Mouse (Mus musculus): ENCODE results near the gene Nefh. TPM values are rescaled to one million over a fixed set of nuclear protein-coding genes. Genes with fewer than 3 reads are reported as not detected.

Gene Nefh
- polyA plus RNA-seq, 1 experiment from 2014 or later: 0.20 TPM

DNA sequence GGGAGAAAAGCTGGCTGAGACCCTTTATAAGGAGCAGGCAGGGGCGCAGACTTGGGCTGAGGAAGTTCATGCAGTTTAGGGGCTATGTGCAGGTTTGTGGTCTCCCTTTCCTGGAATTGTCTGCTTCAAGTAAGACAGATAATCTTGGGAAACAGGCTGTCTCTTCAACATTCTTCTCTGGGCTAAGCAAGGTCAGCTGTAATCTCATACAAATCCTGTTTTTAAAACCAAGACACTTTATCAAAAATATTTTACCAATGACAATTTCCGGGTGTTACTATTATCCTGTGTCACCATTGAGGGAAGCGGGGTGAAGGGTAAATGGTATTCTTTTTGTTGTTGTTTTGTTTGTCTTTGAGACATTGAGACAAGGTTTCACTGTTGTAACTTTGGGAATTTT lies 36.9 kb upstream of the Nefh start:
- no peak overlapping the region for H3K9ac ChIP-seq (ENCODE audit: low read length)
- WGBS: 55% methylated on average over 3 of the region's 3 CpGs
- no peak overlapping the region for H3K4me2 ChIP-seq (ENCODE audit: low read length)
- H3K36me3 ChIP-seq (ENCODE audit: control insufficient read depth, insufficient read depth, low read length): peaks cover 2% of the 10 kb centered on the region; the same call in 1 of the 2 replicates
- no peaks in the 10 kb centered on the region for H3K27me3 ChIP-seq (ENCODE audit: control insufficient read depth, insufficient read depth, low read length)
- no peaks in the 10 kb centered on the region for H3K9me3 ChIP-seq (ENCODE audit: control insufficient read depth, low read length)
- H3K4me1 ChIP-seq (ENCODE audit: control insufficient read depth in 2 of 2, insufficient read depth in 2 of 2, low read length in 2 of 2): peaks cover 14 to 22% of the 10 kb centered on the region in 2 experiments
- ATAC-seq (ENCODE audit: insufficient number of reproducible peaks, insufficient read depth, low FRiP score, low read depth): no peak
- no peak overlapping the region for H3K4me3 ChIP-seq (ENCODE audit: control insufficient read depth in 1 of 2, insufficient read depth in 1 of 2, low read depth in 1 of 2, low read length in 2 of 2)
- H3K27ac ChIP-seq (replicated peaks in 1 of 2; ENCODE audit: control insufficient read depth in 1 of 2, insufficient read depth in 1 of 2, low read depth in 2 of 2, low read length in 2 of 2): no peak overlapping the region

DNA sequence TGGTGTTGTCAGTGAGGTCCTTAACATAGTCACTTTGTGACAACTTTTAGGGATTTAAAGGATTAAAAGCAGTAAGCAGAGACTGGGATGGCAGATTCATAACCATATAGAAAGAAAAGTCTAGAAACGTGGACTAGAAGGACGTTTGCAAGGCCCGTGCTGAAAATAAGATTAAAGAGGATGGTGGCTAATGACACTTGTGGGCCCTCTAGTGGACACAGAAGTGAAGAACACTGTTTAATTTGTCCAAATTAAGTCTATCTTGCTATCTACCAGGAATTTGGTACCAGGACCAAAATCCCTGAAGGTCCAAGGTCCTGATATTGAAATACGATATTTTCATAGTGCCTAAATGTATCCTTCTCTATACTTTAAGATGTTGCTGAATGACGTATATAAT lies 36.4 kb upstream of the Nefh start:
- H3K4me1 ChIP-seq (ENCODE audit: control insufficient read depth in 2 of 2, insufficient read depth in 2 of 2, low read length in 2 of 2): peaks cover 13 to 20% of the 10 kb centered on the region in 2 experiments
- WGBS: 3% methylated on average over 5 of the region's 5 CpGs
- no peak overlapping the region for H3K27ac ChIP-seq (replicated peaks in 1 of 2; ENCODE audit: control insufficient read depth in 1 of 2, insufficient read depth in 1 of 2, low read depth in 2 of 2, low read length in 2 of 2)
- ATAC-seq (ENCODE audit: insufficient number of reproducible peaks, insufficient read depth, low FRiP score, low read depth): no peak
- H3K9ac ChIP-seq (ENCODE audit: low read length): peak overlapping the region; percentile 22; the same call in 1 of the 2 replicates
- no peaks in the 10 kb centered on the region for H3K27me3 ChIP-seq (ENCODE audit: control insufficient read depth, insufficient read depth, low read length)
- no peaks in the 10 kb centered on the region for H3K9me3 ChIP-seq (ENCODE audit: control insufficient read depth, low read length)
- no peaks in the 10 kb centered on the region for H3K36me3 ChIP-seq (ENCODE audit: control insufficient read depth, insufficient read depth, low read length)
- H3K4me3 ChIP-seq (ENCODE audit: control insufficient read depth in 1 of 2, insufficient read depth in 1 of 2, low read depth in 1 of 2, low read length in 2 of 2): no peak overlapping the region
- H3K4me2 ChIP-seq (ENCODE audit: low read length): peak overlapping the region; percentile 45

DNA sequence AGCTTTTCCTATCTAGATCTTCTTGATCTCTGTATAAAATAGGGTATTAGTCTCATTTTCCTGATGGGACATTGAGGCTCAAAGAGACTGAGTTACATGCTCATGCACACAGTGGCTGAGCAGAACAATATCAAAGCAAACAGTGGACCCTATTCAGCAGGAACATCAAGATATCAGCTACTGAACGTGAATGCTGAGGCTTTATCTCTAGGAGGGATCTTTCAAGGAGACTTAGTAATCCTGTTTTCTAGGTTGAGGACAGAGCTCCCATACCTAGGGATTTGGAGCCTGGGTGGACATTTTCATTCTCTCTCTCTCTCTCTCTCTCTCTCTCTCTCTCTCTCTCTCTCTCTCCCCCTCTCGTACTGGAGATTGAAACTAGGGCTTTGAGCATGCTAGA lies 35.7 kb upstream of the Nefh start:
- 60% methylated on average over 2 of the region's 2 CpGs for WGBS
- no peak overlapping the region for H3K27ac ChIP-seq (replicated peaks in 1 of 2; ENCODE audit: control insufficient read depth in 1 of 2, insufficient read depth in 1 of 2, low read depth in 2 of 2, low read length in 2 of 2)

DNA sequence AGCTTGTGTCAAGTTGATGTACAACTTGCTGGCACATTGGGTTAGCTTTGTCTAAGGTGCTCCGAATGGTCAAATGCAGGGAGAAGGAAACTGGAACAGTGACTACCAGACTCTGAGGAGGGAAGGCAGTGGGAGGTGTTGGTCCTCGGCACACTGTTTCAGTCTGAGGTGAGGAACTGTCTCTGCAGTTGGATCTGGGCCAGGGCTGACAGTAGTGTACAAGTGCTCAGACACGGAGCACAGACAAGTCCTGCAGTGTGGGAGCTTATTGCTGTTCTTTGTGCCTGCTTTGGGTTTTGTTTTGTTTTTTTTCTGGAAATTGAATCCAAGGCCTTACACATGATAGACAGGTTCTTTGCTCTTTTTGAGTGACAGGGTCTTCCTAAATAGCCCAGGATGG lies 35.1 kb upstream of the Nefh start:
- Histone ChIP-seq H3K9me3 (ENCODE audit: control insufficient read depth, low read length) (no peaks in the 10 kb centered on the region), H3K4me2 (ENCODE audit: low read length) (no peak overlapping the region), H3K4me3 (ENCODE audit: control insufficient read depth in 1 of 2, insufficient read depth in 1 of 2, low read depth in 1 of 2, low read length in 2 of 2) (no peak overlapping the region), H3K27ac (replicated peaks in 1 of 2; ENCODE audit: control insufficient read depth in 1 of 2, insufficient read depth in 1 of 2, low read depth in 2 of 2, low read length in 2 of 2) (no peak overlapping the region), H3K9ac (ENCODE audit: low read length) (no peak overlapping the region), H3K36me3 (ENCODE audit: control insufficient read depth, insufficient read depth, low read length) (no peaks in the 10 kb centered on the region), H3K4me1 (ENCODE audit: control insufficient read depth in 2 of 2, insufficient read depth in 2 of 2, low read length in 2 of 2) (peaks cover 8 to 12% of the 10 kb centered on the region in 2 experiments), H3K27me3 (ENCODE audit: control insufficient read depth, insufficient read depth, low read length) (no peaks in the 10 kb centered on the region)
- 42% methylated on average over 3 of the region's 3 CpGs for WGBS
- ATAC-seq (ENCODE audit: insufficient number of reproducible peaks, insufficient read depth, low FRiP score, low read depth): no peak

More for the DNA sequence above, 35.7 kb upstream of the Nefh start:
- H3K4me2 ChIP-seq (ENCODE audit: low read length): no peak overlapping the region
- H3K4me3 ChIP-seq (ENCODE audit: control insufficient read depth in 1 of 2, insufficient read depth in 1 of 2, low read depth in 1 of 2, low read length in 2 of 2): no peak overlapping the region
- no peaks in the 10 kb centered on the region for H3K9me3 ChIP-seq (ENCODE audit: control insufficient read depth, low read length)
- H3K4me1 ChIP-seq (ENCODE audit: control insufficient read depth in 2 of 2, insufficient read depth in 2 of 2, low read length in 2 of 2): peaks cover 8 to 15% of the 10 kb centered on the region in 2 experiments
- no peak overlapping the region for H3K9ac ChIP-seq (ENCODE audit: low read length)
- no peaks in the 10 kb centered on the region for H3K27me3 ChIP-seq (ENCODE audit: control insufficient read depth, insufficient read depth, low read length)
- H3K36me3 ChIP-seq (ENCODE audit: control insufficient read depth, insufficient read depth, low read length): no peaks in the 10 kb centered on the region
- ATAC-seq (ENCODE audit: insufficient number of reproducible peaks, insufficient read depth, low FRiP score, low read depth): no peak

DNA sequence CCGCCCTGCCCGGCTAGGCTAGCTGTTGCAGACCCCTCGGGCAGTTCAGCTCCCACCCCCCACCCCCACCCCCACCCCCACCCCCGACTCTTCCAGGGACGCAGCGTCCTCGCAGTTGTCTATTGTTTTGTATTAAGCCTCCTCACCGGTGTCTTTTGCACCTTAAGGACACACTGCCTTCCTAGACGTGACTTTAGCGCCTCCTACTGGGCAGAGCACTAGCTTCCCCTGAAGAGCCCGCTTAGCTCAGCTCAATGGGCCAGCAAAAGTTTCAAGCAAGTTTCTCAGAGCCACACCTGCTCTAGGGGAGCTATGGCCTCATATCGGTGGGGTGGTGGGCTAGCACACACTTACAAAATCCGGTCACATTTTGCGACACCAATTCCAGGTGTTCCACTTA lies 27.8 kb upstream of the Nefh start:
- peak overlapping the region; percentile 19; the same call in 1 of the 2 replicates for H3K4me2 ChIP-seq (ENCODE audit: low read length)
- no peak overlapping the region for H3K4me3 ChIP-seq (ENCODE audit: control insufficient read depth in 1 of 2, insufficient read depth in 1 of 2, low read depth in 1 of 2, low read length in 2 of 2)
- no peaks in the 10 kb centered on the region for H3K36me3 ChIP-seq (ENCODE audit: control insufficient read depth, insufficient read depth, low read length)
- ATAC-seq (ENCODE audit: insufficient number of reproducible peaks, insufficient read depth, low FRiP score, low read depth): no peak
- no peaks in the 10 kb centered on the region for H3K9me3 ChIP-seq (ENCODE audit: control insufficient read depth, low read length)
- H3K27me3 ChIP-seq (ENCODE audit: control insufficient read depth, insufficient read depth, low read length): no peaks in the 10 kb centered on the region
- H3K27ac ChIP-seq (replicated peaks in 1 of 2; ENCODE audit: control insufficient read depth in 1 of 2, insufficient read depth in 1 of 2, low read depth in 2 of 2, low read length in 2 of 2): no peak overlapping the region
- no peak overlapping the region for H3K9ac ChIP-seq (ENCODE audit: low read length)
- WGBS: 4% methylated on average over 14 of the region's 14 CpGs
- H3K4me1 ChIP-seq (ENCODE audit: control insufficient read depth in 2 of 2, insufficient read depth in 2 of 2, low read length in 2 of 2): peaks cover 0 to 5% of the 10 kb centered on the region in 2 experiments; a peak in 2 of 4 replicates

DNA sequence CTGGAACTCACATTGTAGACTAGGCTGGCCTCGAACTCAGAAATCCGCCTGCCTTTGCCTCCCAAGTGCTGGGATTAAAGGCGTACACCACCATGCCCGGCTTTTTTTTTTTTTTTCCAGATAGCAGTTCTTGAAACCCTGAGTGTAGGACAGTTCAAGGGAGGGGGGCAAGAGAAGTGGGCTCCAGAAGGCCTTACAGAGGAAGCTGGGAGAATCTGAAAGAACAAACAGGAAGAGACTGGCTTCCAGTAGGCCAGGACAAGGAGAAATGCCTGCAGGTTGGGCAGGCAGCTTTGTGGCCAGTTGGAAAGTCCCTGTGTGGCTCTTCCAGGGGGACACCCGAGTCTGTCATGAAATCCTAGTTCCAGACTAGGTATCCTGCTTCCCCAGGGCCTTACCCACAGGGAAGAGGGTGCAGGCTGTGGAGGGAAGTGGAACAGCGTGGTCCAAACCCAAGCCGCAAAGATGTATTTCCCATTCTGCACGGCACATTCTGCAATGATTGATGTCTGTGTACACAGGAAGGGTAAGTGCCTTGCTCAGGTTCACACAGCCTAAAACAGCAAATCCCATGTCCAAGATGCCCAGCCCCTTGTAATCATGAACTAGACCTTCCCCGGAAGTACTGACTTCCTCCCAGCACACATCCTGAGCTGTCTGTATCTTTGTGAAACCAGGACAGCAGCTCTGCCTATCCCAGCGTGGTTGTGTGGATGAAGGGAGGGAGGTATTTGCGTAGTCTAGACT lies 26.7 kb upstream of the Nefh start:
- 59% methylated on average over 11 of the region's 11 CpGs for WGBS
- Histone ChIP-seq H3K36me3 (ENCODE audit: control insufficient read depth, insufficient read depth, low read length) (no peaks in the 10 kb centered on the region), H3K4me1 (ENCODE audit: control insufficient read depth in 2 of 2, insufficient read depth in 2 of 2, low read length in 2 of 2) (peaks cover 0 to 5% of the 10 kb centered on the region in 2 experiments; a peak in 2 of 4 replicates), H3K9me3 (ENCODE audit: control insufficient read depth, low read length) (no peaks in the 10 kb centered on the region), H3K4me2 (ENCODE audit: low read length) (no peak overlapping the region), H3K9ac (ENCODE audit: low read length) (no peak overlapping the region), H3K27ac (replicated peaks in 1 of 2; ENCODE audit: control insufficient read depth in 1 of 2, insufficient read depth in 1 of 2, low read depth in 2 of 2, low read length in 2 of 2) (peak overlapping the region; percentile 65 to 69), H3K27me3 (ENCODE audit: control insufficient read depth, insufficient read depth, low read length) (no peaks in the 10 kb centered on the region), H3K4me3 (ENCODE audit: control insufficient read depth in 1 of 2, insufficient read depth in 1 of 2, low read depth in 1 of 2, low read length in 2 of 2) (no peak overlapping the region)
- no peak for ATAC-seq (ENCODE audit: insufficient number of reproducible peaks, insufficient read depth, low FRiP score, low read depth)

DNA sequence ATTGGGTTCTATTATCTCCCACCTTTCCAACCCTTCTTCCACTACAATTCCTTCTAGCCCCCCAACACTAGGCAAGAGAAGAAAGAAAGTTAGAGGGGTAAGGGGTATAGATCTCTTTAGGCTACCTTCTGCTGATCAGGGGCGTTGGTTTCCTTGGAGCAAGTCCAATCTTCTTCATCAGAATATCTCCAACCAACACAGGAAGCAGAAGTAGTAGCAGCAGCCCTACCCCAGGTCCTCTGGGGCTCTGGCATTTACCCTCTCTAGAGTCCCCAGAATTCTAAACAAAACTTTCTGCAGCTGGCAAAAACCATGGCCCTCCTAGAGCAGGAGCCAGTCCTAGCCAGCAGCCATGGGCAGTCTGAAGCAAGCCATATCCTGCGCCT lies 26.0 kb upstream of the Nefh start:
- Histone ChIP-seq H3K27ac (replicated peaks in 1 of 2; ENCODE audit: control insufficient read depth in 1 of 2, insufficient read depth in 1 of 2, low read depth in 2 of 2, low read length in 2 of 2) (0 out of 4 replicates have a peak overlapping the region, but pooled peaks have one; percentile 18 to 24), H3K4me3 (ENCODE audit: control insufficient read depth in 1 of 2, insufficient read depth in 1 of 2, low read depth in 1 of 2, low read length in 2 of 2) (no peak overlapping the region), H3K27me3 (ENCODE audit: control insufficient read depth, insufficient read depth, low read length) (no peaks in the 10 kb centered on the region), H3K4me1 (ENCODE audit: control insufficient read depth in 2 of 2, insufficient read depth in 2 of 2, low read length in 2 of 2) (peaks cover 0 to 5% of the 10 kb centered on the region in 2 experiments; a peak in 2 of 4 replicates), H3K9me3 (ENCODE audit: control insufficient read depth, low read length) (no peaks in the 10 kb centered on the region), H3K36me3 (ENCODE audit: control insufficient read depth, insufficient read depth, low read length) (no peaks in the 10 kb centered on the region), H3K4me2 (ENCODE audit: low read length) (no peak overlapping the region), H3K9ac (ENCODE audit: low read length) (no peak overlapping the region)
- ATAC-seq (ENCODE audit: insufficient number of reproducible peaks, insufficient read depth, low FRiP score, low read depth): no peak
- 72% methylated on average over 2 of the region's 2 CpGs for WGBS
